Mouse (Mus musculus) erythroblast, embryonic 14.5 days (primary cell): ENCODE data around the gene Slc43a1.

Source experiments
- GATA1 ChIP-seq: IDR thresholded peaks from 2 replicates; pipeline ENCODE4 v1.6.1; 2012; ENCODE audit warnings: low read length, inconsistent platforms, mixed read lengths
- TAL1 ChIP-seq: IDR thresholded peaks from 3 replicates; pipeline ENCODE4 v1.6.1; 2012; ENCODE audit warnings: low read length, inconsistent platforms, mixed read lengths

- TF ChIP-seq GATA1 (no peak), TAL1 (no peak)
Observed at GRCm38 (mm10) chr2:84865616-84866571, 27.2 kb downstream of the Slc43a1 start.
